Mouse (Mus musculus): ENCODE measurements at regions not wholly inside any gene's neighbourhood (a gene's known extent, or its start where the extent isn't known, plus 50 kb on each side); places are given as distances from the start of the nearest gene placed in this dataset.

GRCm38 (mm10) chr4:56192516-56192915 is 547.4 kb upstream of the Gm26657 start:
- DNase-seq (ENCODE audit: inconsistent age in 2 of 2, low spot score in 1 of 2) = no peak

GRCm38 (mm10) chr4:56179566-56179965 is 560.3 kb upstream of the Gm26657 start:
- DNase-seq (ENCODE audit: inconsistent age in 2 of 2, low spot score in 1 of 2) = no peak

GRCm38 (mm10) chr4:56178844-56179481 is 560.9 kb upstream of the Gm26657 start:
- no peak for DNase-seq (ENCODE audit: inconsistent age in 2 of 2, low spot score in 1 of 2)

- DNase-seq (ENCODE audit: inconsistent age in 2 of 2, low spot score in 1 of 2) = no peak
These were observed 578.6 kb upstream of the Gm26657 start for GRCm38 (mm10) chr4:56161257-56161594.

GRCm38 (mm10) chr4:56160551-56161256 is 579.2 kb upstream of the Gm26657 start:
- peak in 1 of 2 experiments; percentile 24 for DNase-seq (ENCODE audit: inconsistent age in 2 of 2, low spot score in 1 of 2)

- DNase-seq (ENCODE audit: inconsistent age in 2 of 2, low spot score in 1 of 2) = no peak
These were observed 582.3 kb upstream of the Gm26657 start for GRCm38 (mm10) chr4:56157521-56158065.

GRCm38 (mm10) chr4:56150716-56151115 is 589.2 kb upstream of the Gm26657 start:
- peak in 1 of 2 experiments; percentile 18 for DNase-seq (ENCODE audit: inconsistent age in 2 of 2, low spot score in 1 of 2)

- DNase-seq (ENCODE audit: inconsistent age in 2 of 2, low spot score in 1 of 2) = no peak
These were observed 596.0 kb upstream of the Gm26657 start for GRCm38 (mm10) chr4:56143827-56144226.

GRCm38 (mm10) chr4:56136837-56137236 is 603.0 kb upstream of the Gm26657 start:
- DNase-seq (ENCODE audit: inconsistent age in 2 of 2, low spot score in 1 of 2) = peak in 1 of 2 experiments; percentile 45

GRCm38 (mm10) chr4:56134350-56134749 is 602.1 kb upstream of the Klf4 start:
- DNase-seq (ENCODE audit: inconsistent age in 2 of 2, low spot score in 1 of 2) = no peak

GRCm38 (mm10) chr4:56127730-56128482 is 595.6 kb upstream of the Klf4 start:
- no peak for DNase-seq (ENCODE audit: inconsistent age in 2 of 2, low spot score in 1 of 2)

- no peak for DNase-seq (ENCODE audit: inconsistent age in 2 of 2, low spot score in 1 of 2)
These were observed 592.2 kb upstream of the Klf4 start for GRCm38 (mm10) chr4:56124515-56124914.

GRCm38 (mm10) chr4:56122198-56122597 is 589.9 kb upstream of the Klf4 start:
- no peak for DNase-seq (ENCODE audit: inconsistent age in 2 of 2, low spot score in 1 of 2)

GRCm38 (mm10) chr4:56121664-56122063 is 589.4 kb upstream of the Klf4 start:
- DNase-seq (ENCODE audit: inconsistent age in 2 of 2, low spot score in 1 of 2) = no peak

GRCm38 (mm10) chr4:56120357-56120756 is 588.1 kb upstream of the Klf4 start:
- no peak for DNase-seq (ENCODE audit: inconsistent age in 2 of 2, low spot score in 1 of 2)

- DNase-seq (ENCODE audit: inconsistent age in 2 of 2, low spot score in 1 of 2) = peak; percentile 89 to 94
These were observed 581.5 kb upstream of the Klf4 start for GRCm38 (mm10) chr4:56113701-56114196.

GRCm38 (mm10) chr4:56112931-56113700 is 580.9 kb upstream of the Klf4 start:
- no peak for DNase-seq (ENCODE audit: inconsistent age in 2 of 2, low spot score in 1 of 2)

GRCm38 (mm10) chr4:56106962-56107361 is 574.7 kb upstream of the Klf4 start:
- no peak for DNase-seq (ENCODE audit: inconsistent age in 2 of 2, low spot score in 1 of 2)

- no peak for DNase-seq (ENCODE audit: inconsistent age in 2 of 2, low spot score in 1 of 2)
These were observed 570.0 kb upstream of the Klf4 start for GRCm38 (mm10) chr4:56102314-56102713.

GRCm38 (mm10) chr4:56090796-56091195 is 558.5 kb upstream of the Klf4 start:
- DNase-seq (ENCODE audit: inconsistent age in 2 of 2, low spot score in 1 of 2) = peak; percentile 45 to 65

GRCm38 (mm10) chr4:56088701-56089100 is 556.4 kb upstream of the Klf4 start:
- DNase-seq (ENCODE audit: inconsistent age in 2 of 2, low spot score in 1 of 2) = no peak

Measured in adrenal gland, adult (tissue).